15 mouse cellular contexts compared by ENCODE assay signal in the genomic region with DNA sequence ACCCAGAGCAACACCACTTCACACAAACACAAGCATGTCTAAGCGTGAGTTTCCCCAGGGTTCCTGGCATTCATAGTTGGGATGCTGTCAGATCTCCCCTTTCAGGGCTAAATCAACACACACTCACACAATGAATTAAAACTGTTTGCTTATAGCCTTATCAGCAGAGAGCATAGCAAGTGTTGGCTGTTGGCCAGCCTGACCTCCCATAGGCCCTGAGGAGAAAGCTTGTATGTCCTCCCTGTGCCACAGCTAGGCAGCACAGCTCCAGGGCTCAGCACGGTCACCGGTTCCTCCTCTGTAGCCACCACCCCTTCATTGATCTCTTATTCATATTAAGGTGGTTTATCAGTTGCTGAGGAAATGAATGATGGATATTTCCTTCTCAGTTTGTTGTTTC. TPM values are rescaled to one million over a fixed set of nuclear protein-coding genes. Genes with fewer than 3 reads are reported as not detected.
DNase-seq lines count a peak whose midpoint lies in the region; ATAC-seq and TF ChIP-seq lines count a peak whose summit lies in the region.
"Had no signal": no experiment of that assay in that cellular context is flagged by ENCODE, and none has a peak within 500 bp of the region (broad histone marks: within the 10 kb centered on the region; RNA-seq: fewer than 3 reads in every experiment).

No protein-coding gene starts in this region.

- TF ChIP-seq RAD21 in MEL (IDR thresholded peaks at IDR 0.05; ENCODE audit: low read depth, low read length), result no peak

- no peak overlapping the region for H3K4me3 ChIP-seq in liver, embryonic 11.5 days (ENCODE audit: low read depth, low read length)
- no peak overlapping the region for H3K4me3 ChIP-seq in MEL (ENCODE audit: control insufficient read depth in 1 of 2, insufficient read depth in 1 of 2, low read depth in 2 of 2, low read length in 2 of 2)
- no peak overlapping the region for H3K4me3 ChIP-seq in liver, postnatal 0 days (ENCODE audit: low read depth, low read length)
- H3K4me3 ChIP-seq: erythroblast, embryonic 14.5 days; limb, embryonic 12.5 days; midbrain, embryonic 10.5 days had no signal

- DNase-seq in liver, result peak; percentile 27
- no peak for DNase-seq in liver, embryonic 11.5 days (ENCODE audit: low spot score)
- DNase-seq in MEL (ENCODE audit: low read depth, low spot score), result peak; percentile 92
- peak; percentile 40 for DNase-seq in NIH3T3 (ENCODE audit: low read depth)
- peak; percentile 46 for DNase-seq in liver, postnatal 0 days
- DNase-seq in layer of hippocampus, adult 18-20 months (ENCODE audit: low spot score in 2 of 2), result no peak
- no peak for DNase-seq in cerebellum, adult 9-10 months
- DNase-seq: adrenal gland, postnatal 25 days had no signal

- WGBS in liver, embryonic 11.5 days, result 75% methylated on average over 3 of the region's 3 CpGs
- 26% methylated on average over 3 of the region's 3 CpGs for WGBS in liver, postnatal 0 days (ENCODE audit: insufficient replicate concordance)

- no peak for TF ChIP-seq CTCF in MEL (IDR thresholded peaks at IDR 0.05 in 2 of 3, conservative IDR thresholded peaks at IDR 0.05 in 1 of 3; ENCODE audit: control insufficient read depth in 1 of 3, insufficient read depth in 1 of 3, low read depth in 2 of 3, low read length in 3 of 3, poor library complexity in 1 of 3, severe bottlenecking in 1 of 3)
- peak; percentile 6; the same call in 1 of the 2 replicates for TF ChIP-seq CTCF in liver, postnatal 0 days (IDR thresholded peaks at IDR 0.05; ENCODE audit: low read depth)

- peak; percentile 74 to 82 for TF ChIP-seq EP300 in MEL (IDR thresholded peaks at IDR 0.05; ENCODE audit: low read depth in 1 of 2, low read length in 2 of 2)
- TF ChIP-seq EP300 in liver, postnatal 0 days (IDR thresholded peaks at IDR 0.05; ENCODE audit: low read depth), result peak; percentile 62

- ATAC-seq in liver, embryonic 11.5 days (replicated peaks; ENCODE audit: low FRiP score), result no peak
- peak; percentile 67 for ATAC-seq in liver, postnatal 0 days

- no peak overlapping the region for H3K9ac ChIP-seq in liver, embryonic 11.5 days (ENCODE audit: low read depth, low read length)
- no peak overlapping the region for H3K9ac ChIP-seq in MEL (ENCODE audit: control insufficient read depth, low read depth, low read length, poor library complexity, severe bottlenecking)
- H3K9ac ChIP-seq in liver, postnatal 0 days (replicated peaks), result no peak overlapping the region
- H3K9ac ChIP-seq: limb, embryonic 12.5 days had no signal

- H3K36me3 ChIP-seq in liver, embryonic 11.5 days (ENCODE audit: control insufficient read depth, insufficient read depth, low read length), result no peaks in the 10 kb centered on the region
- H3K36me3 ChIP-seq in MEL (ENCODE audit: control insufficient read depth in 1 of 2, insufficient read depth in 2 of 2, low read length in 2 of 2), result peaks cover 0 to 2% of the 10 kb centered on the region in 2 experiments; a peak in 1 of 4 replicates
- no peaks in the 10 kb centered on the region for H3K36me3 ChIP-seq in liver, postnatal 0 days (replicated peaks; ENCODE audit: insufficient read depth, low read length)
- H3K36me3 ChIP-seq: limb, embryonic 12.5 days; midbrain, embryonic 10.5 days had no signal

- peaks cover 3% of the 10 kb centered on the region; the same call in 1 of the 2 replicates for H3K27me3 ChIP-seq in liver, embryonic 11.5 days (replicated peaks; ENCODE audit: control insufficient read depth, insufficient read depth, low read length)
- no peaks in the 10 kb centered on the region for H3K27me3 ChIP-seq in MEL (ENCODE audit: control insufficient read depth in 1 of 2, insufficient read depth in 2 of 2, low read length in 2 of 2)
- H3K27me3 ChIP-seq in liver, postnatal 0 days (ENCODE audit: insufficient read depth, low read length), result no peaks in the 10 kb centered on the region

- no peaks in the 10 kb centered on the region for H3K9me3 ChIP-seq in liver, embryonic 11.5 days (ENCODE audit: control insufficient read depth, low read length)
- no peaks in the 10 kb centered on the region for H3K9me3 ChIP-seq in MEL (replicated peaks; ENCODE audit: insufficient read depth, low read length)
- no peaks in the 10 kb centered on the region for H3K9me3 ChIP-seq in liver, postnatal 0 days (ENCODE audit: low read length)
- H3K9me3 ChIP-seq: midbrain, embryonic 10.5 days had no signal

- no peak overlapping the region for H3K4me2 ChIP-seq in liver, embryonic 11.5 days
- no peak overlapping the region for H3K4me2 ChIP-seq in liver, postnatal 0 days (ENCODE audit: low read depth, low read length)
- H3K4me2 ChIP-seq: limb, embryonic 12.5 days had no signal

- no peak for TF ChIP-seq POLR2A in MEL (IDR thresholded peaks at IDR 0.05; ENCODE audit: control insufficient read depth in 1 of 2, insufficient read depth in 1 of 2, low read depth in 1 of 2, low read length in 2 of 2, poor library complexity in 1 of 2)

- no peaks in the 10 kb centered on the region for H3K79me2 ChIP-seq in MEL (ENCODE audit: control insufficient read depth, insufficient read depth, low read length, poor library complexity)

- H3K27ac ChIP-seq in liver, embryonic 11.5 days (ENCODE audit: low read depth, low read length), result no peak overlapping the region
- H3K27ac ChIP-seq in MEL (ENCODE audit: control insufficient read depth, low read depth, low read length), result peak overlapping the region; percentile 16; the same call in 1 of the 2 replicates
- no peak overlapping the region for H3K27ac ChIP-seq in liver, postnatal 0 days (ENCODE audit: low read depth)
- H3K27ac ChIP-seq: kidney, postnatal 0 days; limb, embryonic 12.5 days; midbrain, embryonic 10.5 days had no signal

- H3K4me1 ChIP-seq in liver, embryonic 11.5 days (replicated peaks; ENCODE audit: control insufficient read depth, insufficient read depth, low read length), result no peaks in the 10 kb centered on the region
- H3K4me1 ChIP-seq in MEL (ENCODE audit: control insufficient read depth in 1 of 2, insufficient read depth in 2 of 2, low read length in 2 of 2), result peaks cover 3 to 4% of the 10 kb centered on the region in 2 experiments; a peak in 3 of 4 replicates
- peaks cover 5% of the 10 kb centered on the region for H3K4me1 ChIP-seq in liver, postnatal 0 days (ENCODE audit: insufficient read depth)

TF ChIP-seq in MEL, 35 proteins besides CTCF, POLR2A, EP300 and RAD21:
- TF ChIP-seq GATA1 (IDR thresholded peaks at IDR 0.05; ENCODE audit: low read depth, low read length) (peak; percentile 92), ETS1 (IDR thresholded peaks at IDR 0.05; ENCODE audit: low read depth, low read length) (peak; percentile 46; the same call in 1 of the 2 replicates), MYB (IDR thresholded peaks at IDR 0.05; ENCODE audit: low read depth, low read length) (0 out of 2 replicates have a peak, but pooled peaks have one; percentile 28), TAL1 (IDR thresholded peaks at IDR 0.05; ENCODE audit: low read length) (peak; percentile 61), TCF12 (IDR thresholded peaks at IDR 0.05; ENCODE audit: low read depth, low read length) (peak; percentile 70), ELF1 (IDR thresholded peaks at IDR 0.05; ENCODE audit: low read depth, low read length) (no peak), MAX (IDR thresholded peaks at IDR 0.05; ENCODE audit: low read length) (no peak), SIN3A (IDR thresholded peaks at IDR 0.05; ENCODE audit: low read length) (peak; percentile 29; the same call in 1 of the 2 replicates), RCOR1 (IDR thresholded peaks at IDR 0.05; ENCODE audit: low read depth, low read length) (peak; percentile 50; the same call in 1 of the 2 replicates), MAFK (IDR thresholded peaks at IDR 0.05; ENCODE audit: borderline replicate concordance, low read depth, low read length) (no peak)
TF ChIP-seq in MEL: peak in this region for 7.

RNA-seq across cellular contexts. Expression of gene Rln3, which starts 7.9 kb away (rescaled TPM):
- 0.42 TPM in 1 of 2 replicates, not detected in the other for polyA plus RNA-seq in liver, embryonic 11.5 days (2014; fragmentation: Nextera tagmentation; extraction: Ambion mirVana)
- total RNA-seq in MEL (2012; rRNA removed), result not detected in 2 replicates
- polyA plus RNA-seq in MEL (2012; ENCODE audit: insufficient read depth in 1 of 2, insufficient read length in 2 of 2, low read depth in 1 of 2, low replicate concordance in 2 of 2, missing spikeins in 1 of 2), result not detected
- polyA plus RNA-seq in liver, postnatal 0 days (2015; fragmentation: Nextera tagmentation; extraction: Ambion mirVana), result 0.18 TPM in 1 of 2 replicates, not detected in the other
- total RNA-seq in layer of hippocampus, adult 18-20 months (2021), result not detected
- total RNA-seq: adrenal gland, postnatal 25 days; gastrocnemius, postnatal 4 days; layer of hippocampus, postnatal 14 days had no signal
- polyA plus RNA-seq: cortical plate, adult 2 months; erythroblast, embryonic 14.5 days; kidney, postnatal 0 days; limb, embryonic 12.5 days had no signal

RNA-seq across cellular contexts. Expression of gene Il27ra, which starts 10.4 kb away (rescaled TPM):
- 1.8 and 3.1 TPM in 2 replicates for polyA plus RNA-seq in liver, embryonic 11.5 days (2014; fragmentation: Nextera tagmentation; extraction: Ambion mirVana)
- 32.4 and 38.5 TPM in 2 replicates for total RNA-seq in MEL (2012; rRNA removed)
- polyA plus RNA-seq in MEL (2012; ENCODE audit: insufficient read depth in 1 of 2, insufficient read length in 2 of 2, low read depth in 1 of 2, low replicate concordance in 2 of 2, missing spikeins in 1 of 2), result 10 to 100 TPM in 1 of 2 experiments, not detected in 1; 31.8 TPM
- 0.76 and 0.88 TPM in 2 replicates for polyA plus RNA-seq in liver, postnatal 0 days (2015; fragmentation: Nextera tagmentation; extraction: Ambion mirVana)
- total RNA-seq in layer of hippocampus, adult 18-20 months (2021), result 1 to 10 TPM; 1.6 to 1.9 TPM

RNA-seq across cellular contexts. Expression of gene Gm10643, which starts 12.2 kb away (rescaled TPM):
- polyA plus RNA-seq in liver, embryonic 11.5 days (2014; fragmentation: Nextera tagmentation; extraction: Ambion mirVana), result 0.52 and 0.86 TPM in 2 replicates
- 0.23 and 0.26 TPM in 2 replicates for total RNA-seq in MEL (2012; rRNA removed)
- under 1 TPM in 1 of 2 experiments, not detected in 1; 0.28 TPM for polyA plus RNA-seq in MEL (2012; ENCODE audit: insufficient read depth in 1 of 2, insufficient read length in 2 of 2, low read depth in 1 of 2, low replicate concordance in 2 of 2, missing spikeins in 1 of 2)
- 0.36 and 0.41 TPM in 2 replicates for polyA plus RNA-seq in liver, postnatal 0 days (2015; fragmentation: Nextera tagmentation; extraction: Ambion mirVana)
- 1 to 10 TPM; 4.9 to 5.6 TPM for total RNA-seq in layer of hippocampus, adult 18-20 months (2021)
- polyA plus RNA-seq: erythroblast, embryonic 14.5 days had no signal

RNA-seq across cellular contexts. Expression of gene Rfx1, which starts 13.9 kb away (rescaled TPM):
- 8.4 and 9.5 TPM in 2 replicates for polyA plus RNA-seq in liver, embryonic 11.5 days (2014; fragmentation: Nextera tagmentation; extraction: Ambion mirVana)
- total RNA-seq in MEL (2012; rRNA removed), result 3.9 and 4.7 TPM in 2 replicates
- 10 to 100 TPM in 1 of 2 experiments, not detected in 1; 10.4 TPM for polyA plus RNA-seq in MEL (2012; ENCODE audit: insufficient read depth in 1 of 2, insufficient read length in 2 of 2, low read depth in 1 of 2, low replicate concordance in 2 of 2, missing spikeins in 1 of 2)
- 1.3 and 1.5 TPM in 2 replicates for polyA plus RNA-seq in liver, postnatal 0 days (2015; fragmentation: Nextera tagmentation; extraction: Ambion mirVana)
- 10 to 100 TPM; 27.3 to 28.1 TPM for total RNA-seq in layer of hippocampus, adult 18-20 months (2021)

RNA-seq across cellular contexts. Expression of gene Palm3, which starts 31.5 kb away (rescaled TPM):
- polyA plus RNA-seq in liver, embryonic 11.5 days (2014; fragmentation: Nextera tagmentation; extraction: Ambion mirVana), result 0.66 and 1.2 TPM in 2 replicates
- 0.65 and 0.92 TPM in 2 replicates for total RNA-seq in MEL (2012; rRNA removed)
- polyA plus RNA-seq in MEL (2012; ENCODE audit: insufficient read depth in 1 of 2, insufficient read length in 2 of 2, low read depth in 1 of 2, low replicate concordance in 2 of 2, missing spikeins in 1 of 2), result 1 to 10 TPM in 1 of 2 experiments, not detected in 1; 3.6 TPM
- 0.04 TPM in 1 of 2 replicates, not detected in the other for polyA plus RNA-seq in liver, postnatal 0 days (2015; fragmentation: Nextera tagmentation; extraction: Ambion mirVana)
- total RNA-seq in layer of hippocampus, adult 18-20 months (2021), result 1 to 10 TPM; 3.5 to 4.1 TPM
- polyA plus RNA-seq: erythroblast, embryonic 14.5 days had no signal

Comparison
In these comparisons a context has a peak if more than half of its experiments do, and no peak if none do; other contexts are left out.
1. DNase-seq: peak in liver (single experiment), MEL (single experiment), NIH3T3 (single experiment) and liver, postnatal 0 days (single experiment); none in liver, embryonic 11.5 days (single experiment), layer of hippocampus, adult 18-20 months (0 of 2) and cerebellum, adult 9-10 months (single experiment).